Mouse (Mus musculus): ENCODE results near the gene Srgap3. TPM values are rescaled to one million over a fixed set of nuclear protein-coding genes. Genes with fewer than 3 reads are reported as not detected.

Srgap3 gene
- polyA plus RNA-seq, 1 experiment: 91.4 TPM

DNA sequence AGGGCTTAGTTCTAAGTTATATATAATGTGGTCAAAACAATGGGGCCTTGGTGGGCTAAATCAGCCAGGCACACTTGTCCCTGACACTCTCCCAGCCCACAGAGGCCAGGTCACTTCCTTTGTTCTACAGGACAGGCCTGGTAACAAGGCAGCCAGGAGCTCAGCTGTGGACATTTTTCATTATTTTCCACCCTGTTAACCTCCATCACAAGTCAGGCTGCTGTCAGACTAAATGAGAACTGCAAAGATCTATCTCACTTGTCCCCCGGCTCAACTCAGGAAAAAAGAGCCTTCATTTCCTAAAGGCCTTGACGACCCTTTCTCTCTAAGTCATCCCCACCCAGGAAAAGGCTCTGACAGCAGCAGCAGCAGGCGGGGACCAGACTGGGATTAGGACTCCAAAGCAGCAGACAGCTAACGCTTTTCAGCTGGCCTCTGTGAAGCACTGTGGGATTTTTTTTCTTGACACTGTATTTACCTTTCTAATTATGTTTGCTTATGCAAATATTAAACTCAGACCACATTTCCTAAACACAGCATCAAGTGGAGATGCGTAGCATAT lies 132.5 kb downstream of the Srgap3 start:
- H3K27ac ChIP-seq (ENCODE audit: insufficient read depth, low read length): no peak overlapping the region
- H3K4me1 ChIP-seq (ENCODE audit: control insufficient read depth, insufficient read depth, low read length): peaks cover 7% of the 10 kb centered on the region
- TF ChIP-seq CTCF (IDR thresholded peaks at IDR 0.05; ENCODE audit: extremely low read depth, insufficient read depth, low read length) (no peak), POLR2A (IDR thresholded peaks at IDR 0.05; ENCODE audit: extremely low read depth, insufficient read depth, low read length) (no peak)
- no peak overlapping the region for H3K4me3 ChIP-seq (ENCODE audit: insufficient read depth, low read length)

DNA sequence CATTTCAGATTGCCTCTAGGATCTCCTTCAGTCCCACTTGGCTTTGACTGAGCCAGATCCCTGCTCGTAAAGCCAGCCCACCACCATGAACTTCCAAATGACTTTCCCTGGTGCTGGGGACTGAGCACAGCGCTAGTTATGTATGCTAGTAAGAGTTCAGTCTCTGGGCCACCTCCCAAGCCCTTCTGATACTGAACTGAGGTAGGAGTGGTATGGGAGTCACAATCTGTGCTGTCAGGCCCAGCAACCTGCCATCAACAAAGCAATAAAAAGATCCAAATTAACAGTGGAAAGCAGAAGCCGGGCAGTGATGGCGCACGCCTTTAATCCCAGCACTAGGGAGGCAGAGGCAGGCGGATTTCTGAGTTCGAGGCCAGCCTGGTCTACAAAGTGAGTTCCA lies 134.2 kb downstream of the Srgap3 start:
- H3K4me3 ChIP-seq (ENCODE audit: insufficient read depth, low read length): no peak overlapping the region
- H3K27ac ChIP-seq (ENCODE audit: insufficient read depth, low read length): no peak overlapping the region
- peaks cover 13% of the 10 kb centered on the region for H3K4me1 ChIP-seq (ENCODE audit: control insufficient read depth, insufficient read depth, low read length)
- no peak for TF ChIP-seq CTCF (IDR thresholded peaks at IDR 0.05; ENCODE audit: extremely low read depth, insufficient read depth, low read length)
- TF ChIP-seq POLR2A (IDR thresholded peaks at IDR 0.05; ENCODE audit: extremely low read depth, insufficient read depth, low read length): no peak

DNA sequence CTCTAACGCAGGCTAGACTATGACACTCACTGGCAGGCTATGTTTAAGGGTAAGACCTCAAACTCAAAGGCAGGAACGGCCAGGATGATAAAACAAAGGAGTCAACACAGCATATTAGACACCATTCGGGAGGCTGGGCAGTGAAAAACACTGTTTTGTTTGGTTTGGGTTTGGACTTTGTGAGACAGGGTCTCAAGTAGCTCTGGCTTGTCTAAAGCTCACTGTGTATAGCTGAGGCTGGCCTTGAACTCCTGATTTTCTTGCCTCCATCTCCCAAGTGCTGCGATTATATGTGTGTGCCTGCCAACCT lies 136.6 kb downstream of the Srgap3 start:
- TF ChIP-seq CTCF (IDR thresholded peaks at IDR 0.05; ENCODE audit: extremely low read depth, insufficient read depth, low read length) (no peak), POLR2A (IDR thresholded peaks at IDR 0.05; ENCODE audit: extremely low read depth, insufficient read depth, low read length) (no peak)
- H3K27ac ChIP-seq (ENCODE audit: insufficient read depth, low read length): peak overlapping the region; percentile 66
- H3K4me3 ChIP-seq (ENCODE audit: insufficient read depth, low read length): no peak overlapping the region
- peaks cover 10% of the 10 kb centered on the region for H3K4me1 ChIP-seq (ENCODE audit: control insufficient read depth, insufficient read depth, low read length)

DNA sequence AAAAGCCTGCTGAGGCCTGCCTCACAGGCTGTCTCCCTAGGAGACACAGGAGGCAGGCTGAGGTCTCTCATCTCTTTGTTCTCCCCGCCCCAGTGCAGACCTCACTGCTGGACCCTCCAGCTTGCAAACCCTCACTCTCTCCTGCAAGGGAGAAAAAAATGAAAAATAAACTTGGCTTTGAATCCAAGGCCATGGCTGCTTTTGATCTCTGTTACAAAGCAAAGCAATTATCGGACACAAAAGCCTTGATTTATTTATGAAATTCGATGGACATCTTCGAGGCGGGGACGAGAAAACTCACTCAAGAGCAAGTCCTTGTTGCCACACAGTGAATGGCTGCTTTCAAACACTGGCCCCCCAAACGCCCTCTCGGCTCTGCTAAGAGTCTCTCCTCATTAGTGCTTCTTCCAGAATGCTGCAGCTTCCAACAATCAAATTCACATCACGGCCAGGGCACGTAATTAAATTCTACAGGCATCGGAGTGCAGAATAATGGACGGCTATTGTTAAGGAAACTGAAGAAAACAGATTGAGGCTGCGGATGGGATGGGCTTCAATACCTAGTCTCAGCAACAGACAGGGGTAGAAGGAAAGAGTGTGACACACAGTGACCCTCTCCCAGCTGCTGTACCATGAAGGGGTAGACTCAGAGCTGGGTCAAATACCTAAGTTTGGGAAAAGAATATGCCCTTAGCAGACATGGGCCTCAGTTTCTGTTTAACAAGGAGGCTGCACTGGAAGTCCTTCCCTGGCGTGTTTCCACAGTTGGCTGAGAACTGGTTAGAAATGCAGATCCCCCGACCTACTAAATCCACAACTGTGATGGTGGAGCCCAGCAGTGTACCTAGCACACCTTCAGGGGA lies 137.2 kb downstream of the Srgap3 start:
- peaks cover 8% of the 10 kb centered on the region for H3K4me1 ChIP-seq (ENCODE audit: control insufficient read depth, insufficient read depth, low read length)
- H3K27ac ChIP-seq (ENCODE audit: insufficient read depth, low read length): peak overlapping the region; percentile 66
- H3K4me3 ChIP-seq (ENCODE audit: insufficient read depth, low read length): no peak overlapping the region
- no peak for TF ChIP-seq CTCF (IDR thresholded peaks at IDR 0.05; ENCODE audit: extremely low read depth, insufficient read depth, low read length)
- no peak for TF ChIP-seq POLR2A (IDR thresholded peaks at IDR 0.05; ENCODE audit: extremely low read depth, insufficient read depth, low read length)

DNA sequence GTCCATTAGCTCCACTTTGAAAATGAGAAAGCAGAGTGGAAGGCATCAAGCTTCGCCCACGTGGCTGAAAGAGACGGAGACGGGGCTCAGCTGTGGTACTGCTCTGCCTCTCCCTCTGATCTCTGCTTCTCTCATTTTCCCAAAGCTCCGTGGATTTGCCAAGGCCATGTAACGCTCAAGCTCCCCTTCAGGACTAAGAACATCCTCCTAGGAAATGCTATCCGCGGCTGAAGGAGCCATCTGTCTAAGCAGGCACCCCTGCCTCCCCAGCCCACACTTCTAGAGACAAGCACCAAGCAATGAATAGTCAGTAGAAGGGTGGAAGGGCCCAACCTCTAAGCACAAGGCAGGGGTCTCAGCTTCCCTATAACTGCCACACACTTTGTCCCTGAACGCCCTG lies 138.3 kb downstream of the Srgap3 start:
- H3K4me3 ChIP-seq (ENCODE audit: insufficient read depth, low read length): no peak overlapping the region
- peaks cover 7% of the 10 kb centered on the region for H3K4me1 ChIP-seq (ENCODE audit: control insufficient read depth, insufficient read depth, low read length)
- 0 out of 2 replicates have a peak overlapping the region, but pooled peaks have one; percentile 15 for H3K27ac ChIP-seq (ENCODE audit: insufficient read depth, low read length)
- TF ChIP-seq POLR2A (IDR thresholded peaks at IDR 0.05; ENCODE audit: extremely low read depth, insufficient read depth, low read length) (no peak), CTCF (IDR thresholded peaks at IDR 0.05; ENCODE audit: extremely low read depth, insufficient read depth, low read length) (no peak)

DNA sequence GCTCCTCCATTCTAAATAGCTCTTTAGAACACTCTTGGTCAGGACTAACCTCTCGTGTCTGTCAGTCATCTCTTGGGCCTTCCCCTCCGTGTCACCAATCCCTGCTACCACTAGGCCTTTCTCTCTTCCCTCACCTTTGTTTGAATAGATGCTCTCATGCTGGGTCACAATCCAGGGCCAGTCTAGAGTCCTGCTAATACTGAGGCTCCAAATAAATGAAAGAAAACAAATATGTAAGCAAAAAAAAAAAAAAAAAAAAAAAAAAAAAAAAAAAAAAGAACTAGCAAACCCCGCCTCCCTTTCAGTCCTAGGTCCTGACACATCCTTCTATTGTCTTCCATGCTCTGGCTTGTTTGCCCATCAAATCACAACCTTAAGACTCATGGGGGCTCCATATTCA lies 145.1 kb downstream of the Srgap3 start:
- TF ChIP-seq CTCF (IDR thresholded peaks at IDR 0.05; ENCODE audit: extremely low read depth, insufficient read depth, low read length): no peak
- TF ChIP-seq POLR2A (IDR thresholded peaks at IDR 0.05; ENCODE audit: extremely low read depth, insufficient read depth, low read length): no peak
- Histone ChIP-seq H3K4me3 (ENCODE audit: insufficient read depth, low read length) (no peak overlapping the region), H3K27ac (ENCODE audit: insufficient read depth, low read length) (no peak overlapping the region), H3K4me1 (ENCODE audit: control insufficient read depth, insufficient read depth, low read length) (peaks cover 4% of the 10 kb centered on the region)

DNA sequence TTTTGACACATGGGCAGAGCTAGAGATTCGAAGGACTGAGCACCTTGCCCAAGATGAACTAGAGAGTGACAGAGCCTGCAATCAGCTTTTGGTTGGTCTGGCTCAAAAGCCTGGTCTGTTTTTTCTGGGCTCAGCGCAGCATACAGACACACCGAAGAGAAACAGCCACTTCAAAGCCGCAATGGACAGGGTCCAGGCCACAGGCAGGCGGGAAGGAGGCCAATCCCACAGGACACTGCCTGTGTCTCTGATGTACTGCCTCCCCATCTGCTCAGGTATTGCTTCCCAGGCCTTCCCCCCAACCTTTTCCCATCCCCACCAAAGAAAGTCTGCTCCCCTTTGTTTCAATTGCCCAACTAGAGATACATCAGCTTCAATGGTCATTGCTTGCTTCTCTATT lies 148.7 kb downstream of the Srgap3 start:
- H3K4me3 ChIP-seq (ENCODE audit: insufficient read depth, low read length): no peak overlapping the region
- no peak overlapping the region for H3K27ac ChIP-seq (ENCODE audit: insufficient read depth, low read length)
- no peak for TF ChIP-seq POLR2A (IDR thresholded peaks at IDR 0.05; ENCODE audit: extremely low read depth, insufficient read depth, low read length)
- TF ChIP-seq CTCF (IDR thresholded peaks at IDR 0.05; ENCODE audit: extremely low read depth, insufficient read depth, low read length): no peak
- H3K4me1 ChIP-seq (ENCODE audit: control insufficient read depth, insufficient read depth, low read length): peaks cover 10% of the 10 kb centered on the region

DNA sequence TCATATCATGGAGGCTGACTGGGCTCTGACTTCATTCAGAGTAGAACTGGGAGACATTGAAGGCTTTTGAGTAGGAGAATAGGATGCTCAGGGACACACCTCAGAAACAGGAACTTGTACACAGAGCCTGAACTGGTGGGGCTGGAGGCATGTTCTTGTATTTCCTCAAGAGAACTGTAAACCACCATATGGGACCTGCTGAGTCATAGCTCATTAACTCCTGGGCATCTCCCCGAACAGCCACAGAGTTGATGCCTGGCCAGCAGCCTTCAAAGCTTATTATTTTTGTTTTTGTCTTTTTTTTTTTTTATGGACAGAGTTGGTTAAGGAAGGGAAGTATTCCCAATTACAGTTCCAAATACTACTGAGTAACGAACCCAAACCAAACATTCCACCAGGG lies 150.5 kb downstream of the Srgap3 start:
- H3K4me1 ChIP-seq (ENCODE audit: control insufficient read depth, insufficient read depth, low read length): peaks cover 10% of the 10 kb centered on the region
- TF ChIP-seq CTCF (IDR thresholded peaks at IDR 0.05; ENCODE audit: extremely low read depth, insufficient read depth, low read length) (no peak), POLR2A (IDR thresholded peaks at IDR 0.05; ENCODE audit: extremely low read depth, insufficient read depth, low read length) (no peak)
- no peak overlapping the region for H3K4me3 ChIP-seq (ENCODE audit: insufficient read depth, low read length)
- no peak overlapping the region for H3K27ac ChIP-seq (ENCODE audit: insufficient read depth, low read length)

DNA sequence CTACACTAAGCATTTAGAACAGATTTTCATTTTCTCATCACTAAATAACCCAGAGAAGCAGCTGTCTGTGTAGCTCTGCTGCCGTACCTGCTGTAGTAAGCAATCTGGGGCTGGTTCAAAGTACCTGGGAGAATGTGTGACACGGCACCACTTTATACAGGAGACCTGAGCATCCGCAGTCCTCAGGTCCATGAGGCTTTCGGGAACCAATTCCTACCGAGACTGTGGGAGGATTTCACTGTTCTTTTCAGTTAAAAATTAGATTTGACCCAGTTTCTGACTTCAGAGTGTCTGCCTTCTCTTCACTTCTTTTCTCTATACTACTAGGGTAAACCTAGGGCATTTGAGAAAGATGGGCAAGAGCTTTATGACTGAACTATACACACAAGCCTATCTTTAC lies 153.2 kb downstream of the Srgap3 start:
- Histone ChIP-seq H3K4me1 (ENCODE audit: control insufficient read depth, insufficient read depth, low read length) (peaks cover 10% of the 10 kb centered on the region), H3K27ac (ENCODE audit: insufficient read depth, low read length) (no peak overlapping the region), H3K4me3 (ENCODE audit: insufficient read depth, low read length) (no peak overlapping the region)
- TF ChIP-seq CTCF (IDR thresholded peaks at IDR 0.05; ENCODE audit: extremely low read depth, insufficient read depth, low read length) (no peak), POLR2A (IDR thresholded peaks at IDR 0.05; ENCODE audit: extremely low read depth, insufficient read depth, low read length) (no peak)

DNA sequence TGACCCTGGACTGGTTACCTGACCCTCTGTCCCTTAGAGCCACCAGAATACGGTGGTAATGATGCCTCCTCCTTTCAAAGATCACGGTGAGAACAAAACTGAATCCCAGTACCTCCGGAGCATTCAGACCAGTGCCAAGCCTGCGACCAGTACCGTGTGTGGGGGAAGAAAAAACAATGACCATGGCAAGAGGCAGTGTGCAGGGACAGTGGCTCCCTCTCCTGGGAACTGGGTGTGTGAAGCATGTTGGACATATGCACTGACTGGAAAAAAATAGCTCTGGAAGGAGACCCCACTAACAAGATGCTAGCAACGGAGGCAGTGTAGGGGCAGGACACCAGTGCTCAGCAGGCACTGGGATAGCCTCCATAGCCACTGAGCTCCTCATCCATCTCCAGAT lies 157.2 kb downstream of the Srgap3 start:
- H3K27ac ChIP-seq (ENCODE audit: insufficient read depth, low read length): no peak overlapping the region
- H3K4me3 ChIP-seq (ENCODE audit: insufficient read depth, low read length): no peak overlapping the region
- H3K4me1 ChIP-seq (ENCODE audit: control insufficient read depth, insufficient read depth, low read length): peaks cover 4% of the 10 kb centered on the region; the same call in 1 of the 2 replicates
- TF ChIP-seq CTCF (IDR thresholded peaks at IDR 0.05; ENCODE audit: extremely low read depth, insufficient read depth, low read length) (no peak), POLR2A (IDR thresholded peaks at IDR 0.05; ENCODE audit: extremely low read depth, insufficient read depth, low read length) (no peak)
